Mouse (Mus musculus) embryo, embryonic 11.5 days (tissue): ENCODE measurements around the gene Oard1.

Source experiments
- DNase-seq: peaks from one replicate; pipeline ENCODE4 v3.0.0-alpha.2; 2012; ENCODE audit warnings: low read depth, low spot score

Gene Oard1

GRCm38 (mm10) chr17:48409380-48410298, at the start of gene Oard1, which contains the start of gene Nfya:
Gene Oard1 (plus strand): TSS chr17:48410014.
Gene Nfya (minus strand): TSS chr17:48409906.
- peak; percentile 99 for DNase-seq

DNA sequence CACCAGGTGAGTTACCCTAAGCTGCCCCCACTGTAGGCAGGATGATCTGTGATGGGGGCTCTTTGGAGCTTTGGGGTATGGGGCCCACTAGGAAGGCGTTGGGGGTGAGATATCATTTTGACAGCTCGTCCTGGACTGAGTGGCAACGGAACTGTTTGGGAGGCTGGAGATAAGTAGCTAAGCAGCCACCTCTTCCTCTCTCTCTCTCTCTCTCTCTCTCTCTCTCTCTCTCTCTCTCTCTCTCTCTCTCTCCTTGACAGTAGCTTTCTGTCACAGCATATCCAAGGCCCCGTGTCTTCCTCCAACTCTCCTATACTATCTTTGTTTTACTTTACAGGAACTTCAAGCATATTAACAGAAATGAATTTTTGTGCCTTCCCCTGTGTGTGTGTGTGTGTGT, 49.4 kb upstream of the Oard1 start:
- DNase-seq = no peak

GRCm38 (mm10) chr17:48362346-48362745, 47.5 kb upstream of the Oard1 start:
- DNase-seq = no peak

DNA sequence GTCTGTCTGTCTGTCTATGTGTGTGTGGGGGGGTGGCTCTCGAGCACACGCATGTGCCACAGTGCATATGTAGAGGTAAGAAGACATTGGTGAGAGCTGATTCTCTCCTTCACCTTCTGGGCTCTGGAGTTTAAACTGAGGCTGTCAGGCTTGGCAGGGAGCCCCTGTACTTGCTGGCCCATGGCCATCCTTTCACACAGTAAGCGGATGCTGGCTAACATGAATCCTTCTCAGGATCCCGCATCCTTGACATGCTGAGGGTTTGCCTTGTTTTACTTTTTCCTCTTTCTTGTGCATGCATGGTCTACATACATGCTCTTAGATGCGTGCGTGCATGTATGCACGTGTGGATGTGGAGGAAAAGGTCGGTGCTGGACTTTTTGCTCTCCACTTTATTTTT, 46.8 kb upstream of the Oard1 start:
- no peak for DNase-seq

DNA sequence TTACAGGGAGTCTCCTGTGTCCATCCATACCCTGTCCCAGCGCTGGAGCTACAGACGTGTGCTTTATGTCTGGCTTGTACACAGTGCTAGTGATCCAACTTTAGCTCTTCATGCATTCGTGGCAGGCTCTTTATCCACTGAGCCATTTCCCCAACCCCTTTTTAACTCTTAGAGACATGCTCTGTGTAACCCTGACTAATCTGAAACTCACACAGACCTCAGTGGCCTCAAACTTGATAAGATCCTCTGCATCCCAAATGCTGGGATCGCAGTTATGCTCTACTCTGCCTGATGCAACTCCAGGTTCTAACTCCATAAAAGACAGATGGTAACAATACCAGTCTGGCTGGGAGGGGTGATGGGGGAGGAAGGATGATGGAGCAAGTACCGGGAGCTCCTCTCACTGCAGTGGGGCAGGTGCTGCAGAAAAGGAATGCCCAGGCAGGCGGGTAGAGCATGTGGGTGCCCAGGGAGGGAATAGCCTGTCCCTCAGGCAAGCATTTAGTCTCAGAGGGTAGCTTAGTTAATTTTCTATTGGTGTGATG, 46.3 kb upstream of the Oard1 start:
- DNase-seq = no peak

DNA sequence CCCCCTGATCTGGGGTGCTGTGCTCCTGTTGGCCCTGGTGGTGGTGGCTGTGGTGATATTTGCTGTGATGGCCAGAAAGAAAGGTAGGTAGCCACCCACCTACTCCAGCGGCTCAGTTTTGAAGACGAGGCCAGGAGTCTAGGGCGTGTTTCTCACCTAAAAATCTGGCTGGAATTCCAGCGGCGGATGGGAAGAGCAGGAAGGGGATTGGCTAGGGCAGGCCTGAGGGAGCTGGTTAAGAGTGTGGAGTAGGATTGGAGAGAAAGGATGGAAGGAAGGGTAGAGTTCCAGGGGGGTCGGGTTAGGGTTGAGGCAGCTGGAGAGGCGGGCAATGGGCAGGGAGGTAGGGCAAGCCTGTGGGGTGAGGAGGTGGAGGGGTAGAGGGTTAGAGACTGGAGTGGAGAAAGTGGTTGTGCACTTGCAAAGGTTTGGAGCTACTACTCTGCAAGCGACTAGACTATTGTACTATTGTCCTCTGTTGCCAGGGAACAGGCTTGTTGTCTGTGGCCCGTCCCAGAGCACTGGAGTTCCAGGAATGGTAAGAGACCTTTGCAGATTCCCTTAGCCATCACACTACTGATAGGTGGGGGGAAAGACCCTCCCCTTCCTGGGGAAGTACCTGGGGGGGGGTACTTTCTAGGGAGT, 44.2 kb upstream of the Oard1 start:
- no peak for DNase-seq

- no peak for DNase-seq
Measured at GRCm38 (mm10) chr17:48366806-48367205, 43.0 kb upstream of the Oard1 start.

DNA sequence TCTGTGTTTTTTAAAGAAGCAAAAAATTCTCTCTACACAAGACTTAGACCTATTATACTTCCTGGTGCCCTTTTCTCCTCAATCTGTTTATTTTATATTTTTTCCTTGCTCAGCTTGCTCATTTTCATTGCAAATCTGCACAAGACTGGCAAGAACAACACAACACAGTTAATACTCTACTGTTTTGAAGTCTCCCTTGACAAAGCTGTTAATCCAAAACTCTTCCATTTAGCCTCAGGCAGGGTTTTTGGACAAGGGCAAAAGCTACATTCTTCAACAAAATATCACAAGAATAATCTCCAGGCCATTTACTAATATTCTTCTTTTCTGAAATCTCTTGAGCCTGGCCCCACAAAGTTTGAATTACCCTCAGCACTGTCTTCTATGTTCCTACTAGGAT, 38.2 kb upstream of the Oard1 start:
- DNase-seq = no peak

DNA sequence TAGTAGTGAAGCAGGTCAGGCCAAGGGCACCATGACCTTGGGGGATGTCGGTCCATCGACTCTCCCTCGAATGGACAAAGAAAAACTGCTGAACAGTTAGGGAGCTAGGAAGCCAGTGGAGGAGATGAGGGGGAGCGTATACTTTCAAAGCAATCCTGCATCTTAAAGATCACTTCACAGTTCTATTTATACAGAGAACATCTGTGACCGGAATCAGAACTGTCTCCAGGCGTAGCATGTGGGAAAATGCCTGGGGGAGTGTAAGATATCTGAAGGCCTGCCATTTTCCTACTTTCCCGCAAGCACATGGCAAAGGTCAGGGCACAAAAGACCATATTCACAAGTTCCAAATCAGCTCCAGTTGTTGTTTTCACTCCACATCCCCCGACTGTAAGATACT, 36.8 kb upstream of the Oard1 start:
- DNase-seq = no peak

DNA sequence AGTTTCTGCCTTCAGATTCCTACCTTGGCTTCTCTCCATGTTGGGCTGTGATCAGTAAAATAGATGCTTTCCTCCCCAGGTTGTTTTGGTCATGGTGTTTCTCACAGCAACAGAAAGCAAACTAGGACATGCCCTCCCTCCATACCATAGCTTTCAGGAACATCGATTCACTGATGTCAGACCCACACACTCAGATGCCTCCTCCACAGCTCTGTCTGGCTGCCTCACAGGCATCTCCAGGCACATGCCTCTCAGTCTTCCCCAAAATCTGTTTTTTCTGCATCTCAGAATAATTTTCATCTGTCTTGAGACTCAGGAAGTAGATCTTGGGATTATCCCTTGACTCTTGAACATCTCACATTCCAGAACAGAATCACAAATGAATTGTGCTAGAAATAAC, 33.7 kb upstream of the Oard1 start:
- DNase-seq = no peak

GRCm38 (mm10) chr17:48379050-48379449, 30.8 kb upstream of the Oard1 start:
- no peak for DNase-seq

- DNase-seq = no peak
Measured at GRCm38 (mm10) chr17:48385786-48386461, 23.9 kb upstream of the Oard1 start.

DNA sequence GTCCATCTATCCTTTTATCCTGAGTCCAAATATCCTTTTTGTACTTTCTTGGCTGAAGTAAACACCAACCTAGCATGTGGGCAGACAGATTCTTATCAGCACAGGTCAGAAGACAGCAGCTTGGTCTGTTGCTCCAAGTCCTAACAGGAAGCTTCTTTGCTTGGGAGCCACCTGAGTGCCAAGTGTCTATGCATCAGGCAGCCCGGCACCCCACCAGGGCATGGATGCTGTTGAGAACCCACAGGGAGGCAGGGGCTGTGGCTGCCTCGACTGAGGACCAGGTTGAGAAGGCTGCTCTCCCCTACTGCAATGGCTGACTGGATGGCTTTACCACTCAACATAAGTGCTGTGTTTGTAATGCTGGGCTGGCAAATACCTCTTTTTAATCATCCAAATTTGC, 21.1 kb upstream of the Oard1 start:
- DNase-seq = no peak

- no peak for DNase-seq
Measured at GRCm38 (mm10) chr17:48389442-48389841, 20.4 kb upstream of the Oard1 start.

DNA sequence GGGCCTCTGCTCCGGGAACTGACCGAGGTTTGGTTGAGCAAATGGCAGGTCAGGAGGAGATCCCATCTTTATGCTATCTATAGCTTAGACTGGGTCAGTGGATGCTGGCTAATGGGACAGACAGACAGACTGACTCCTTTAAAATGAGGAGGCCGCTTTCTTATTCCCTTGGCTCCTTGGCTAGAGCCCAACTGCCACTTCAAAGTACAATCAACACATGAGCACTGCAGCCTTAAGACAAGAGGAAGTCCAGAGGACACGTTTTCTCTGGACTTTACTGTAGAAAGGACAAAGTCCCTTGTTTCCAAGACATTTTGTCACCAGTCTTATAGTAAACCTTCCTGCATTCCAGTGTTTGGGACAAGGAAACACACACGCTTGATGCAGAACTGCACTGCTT, 18.4 kb upstream of the Oard1 start:
- DNase-seq = no peak

DNA sequence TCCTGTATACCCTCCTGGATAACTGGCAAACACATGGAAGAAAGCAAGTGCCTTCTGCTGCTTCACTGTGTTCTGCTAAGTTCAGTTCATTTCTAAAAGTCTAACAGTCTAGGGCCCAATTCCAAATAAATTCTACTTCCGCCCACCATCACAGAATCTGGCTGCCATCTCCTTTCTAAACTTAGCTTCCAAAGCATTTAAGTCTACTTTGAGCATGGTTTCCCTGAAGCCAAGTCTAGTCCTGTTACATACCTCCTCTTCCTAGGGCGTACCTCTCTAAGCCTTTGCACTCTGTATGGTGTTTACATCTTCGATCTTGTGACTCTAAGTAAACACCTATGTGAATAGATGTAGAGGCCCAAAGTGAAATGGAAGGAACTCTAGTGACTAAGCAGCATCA, 17.2 kb upstream of the Oard1 start:
- no peak for DNase-seq

DNA sequence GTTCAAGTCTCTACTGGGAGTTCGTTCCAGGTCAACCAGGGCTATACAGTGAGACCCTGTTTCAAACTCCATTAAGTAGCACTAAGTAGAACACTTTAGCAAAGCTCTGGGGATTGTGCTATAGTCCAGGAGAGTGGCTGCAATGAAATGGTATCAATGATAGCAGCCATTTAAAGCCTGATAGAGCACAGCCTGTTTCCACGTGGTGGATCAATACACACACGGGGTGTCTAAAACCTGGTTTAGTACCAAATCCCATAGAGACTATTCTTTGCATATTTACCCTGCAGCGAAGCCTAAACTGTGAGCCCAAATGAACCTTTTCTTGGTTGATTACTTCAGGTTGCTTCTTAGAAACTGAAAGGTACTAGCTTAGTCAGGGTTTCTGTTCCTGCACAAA, 8.1 kb upstream of the Oard1 start:
- DNase-seq = no peak

DNA sequence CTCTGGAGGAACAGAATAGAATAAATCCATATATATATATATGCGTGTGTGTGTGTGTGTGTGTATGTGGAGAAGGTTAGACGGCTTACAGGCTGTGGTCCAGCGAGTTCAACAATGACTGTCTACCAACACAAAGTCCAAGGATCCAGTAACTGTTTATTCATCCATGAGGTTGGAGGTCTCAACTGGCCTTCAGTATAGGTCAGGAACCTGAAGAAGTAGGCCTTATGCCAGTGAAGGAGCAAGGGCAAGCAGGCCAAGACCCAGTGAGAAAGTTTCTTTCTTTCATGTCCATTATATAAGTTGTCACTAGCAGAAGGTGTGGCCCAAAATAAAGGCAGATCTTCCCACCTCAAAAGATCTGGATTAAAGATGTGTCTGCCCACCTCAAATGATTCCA, 7.1 kb upstream of the Oard1 start:
- DNase-seq = no peak

DNA sequence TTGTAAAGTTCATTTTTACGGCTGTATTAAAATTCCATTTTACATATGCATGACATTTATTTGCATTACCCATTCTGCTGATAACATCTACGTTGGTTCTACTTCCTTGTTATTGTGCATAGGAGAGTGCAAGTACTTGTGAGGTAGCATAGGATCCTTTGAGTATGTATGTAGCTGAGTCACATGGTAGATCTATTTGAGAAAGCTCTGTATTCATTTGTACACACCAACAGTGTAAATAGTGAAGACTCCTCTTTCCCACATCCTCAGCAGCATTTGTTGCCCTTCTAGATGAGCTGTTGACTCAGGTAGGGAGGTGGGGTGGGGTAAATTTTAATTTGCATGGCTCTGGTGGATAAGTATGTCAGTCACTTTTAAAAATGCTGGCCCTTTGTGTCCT, 6.0 kb upstream of the Oard1 start:
- no peak for DNase-seq

- no peak for DNase-seq
Measured at GRCm38 (mm10) chr17:48404706-48405105, 5.1 kb upstream of the Oard1 start.

DNA sequence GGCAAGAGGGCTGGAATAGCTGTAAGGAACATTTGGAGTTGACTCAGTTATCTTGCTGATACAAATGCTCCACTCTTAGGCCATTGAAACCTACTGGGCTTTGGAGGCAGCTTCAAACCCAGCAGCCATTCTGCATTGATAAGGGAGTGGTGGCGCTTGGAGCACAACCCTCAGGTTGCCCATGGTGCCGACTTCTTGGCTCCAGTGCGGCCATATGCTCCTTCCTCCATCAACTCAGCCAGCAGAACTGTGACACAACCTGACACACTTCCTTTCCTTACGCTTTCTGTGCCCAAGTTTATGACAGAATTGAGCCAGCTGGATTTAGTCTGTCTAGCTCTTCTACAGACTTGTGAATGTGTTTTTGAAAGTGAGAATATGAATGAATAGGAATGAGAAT, 2.7 kb upstream of the Oard1 start:
- no peak for DNase-seq

DNA sequence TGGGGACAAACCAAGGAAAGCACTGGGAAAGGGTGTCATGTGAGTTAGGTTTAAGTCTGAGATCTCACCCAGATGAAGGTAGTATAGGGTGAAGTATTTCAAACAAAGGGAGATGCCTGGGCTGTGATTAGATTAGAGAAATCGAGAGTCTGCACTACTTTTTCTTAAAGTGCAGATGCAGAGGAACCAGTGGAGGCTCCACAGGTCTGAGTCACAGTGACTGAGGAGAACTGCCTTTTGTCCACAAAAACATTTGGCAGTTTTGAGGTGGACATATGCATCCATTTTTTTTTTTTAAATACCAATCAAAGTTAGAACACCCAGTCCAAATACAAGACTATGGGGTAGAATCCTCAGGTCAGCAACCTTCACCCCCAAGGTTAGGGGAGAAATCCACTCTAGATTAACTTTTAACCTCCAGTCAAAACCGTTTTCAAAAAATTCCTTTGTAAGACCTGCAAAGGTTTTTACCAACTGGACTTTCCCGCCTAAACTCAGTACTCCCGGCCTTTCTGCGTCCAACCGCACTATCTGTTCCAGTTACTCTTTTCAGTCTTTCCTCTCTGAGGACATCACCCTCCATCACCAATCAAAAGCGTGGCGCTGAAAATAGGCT, 1.8 kb upstream of the Oard1 start:
- DNase-seq = peak; percentile 13
